Comparison of ENCODE assay signal across 8 mouse cellular contexts in the genomic region with DNA sequence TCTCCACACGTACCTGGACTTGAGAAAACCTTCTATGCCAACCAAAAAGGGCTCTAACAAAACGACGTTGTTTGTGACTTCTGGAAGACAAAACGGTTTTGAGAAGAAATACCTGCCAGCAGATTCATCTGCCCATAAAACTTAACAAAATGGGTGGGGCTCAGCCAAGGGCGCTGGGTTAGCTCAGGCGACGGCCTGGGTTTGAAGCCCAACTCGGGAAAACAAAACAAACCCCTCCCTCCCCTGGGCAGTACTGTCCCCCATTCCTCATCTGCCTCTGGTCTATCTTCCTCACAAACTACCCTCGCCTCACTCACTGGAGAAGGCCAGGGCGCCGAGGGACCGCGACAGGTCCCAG. TPM values are rescaled to one million over a fixed set of nuclear protein-coding genes. Genes with fewer than 3 reads are reported as not detected.
DNase-seq lines count a peak whose midpoint lies in the region; ATAC-seq and TF ChIP-seq lines count a peak whose summit lies in the region.

No protein-coding gene starts in this region.

- H3K4me2 ChIP-seq in lung, embryonic 16.5 days (ENCODE audit: low read depth, low read length), result peak overlapping the region; percentile 77
- H3K4me2 ChIP-seq in embryonic facial prominence, embryonic 14.5 days (ENCODE audit: low read depth, low read length), result peak overlapping the region; percentile 71

- under 1% methylated on average over 13 of the region's 13 CpGs for WGBS in lung, embryonic 16.5 days
- WGBS in embryonic facial prominence, embryonic 14.5 days, result under 1% methylated on average over 13 of the region's 13 CpGs
- 0% methylated on average over 13 of the region's 13 CpGs for WGBS in limb, embryonic 10.5 days
- WGBS in olfactory bulb, adult 2 months, result 1% methylated on average over 13 of the region's 13 CpGs

- no peaks in the 10 kb centered on the region for H3K27me3 ChIP-seq in lung, embryonic 16.5 days (ENCODE audit: control insufficient read depth, insufficient read depth, low read depth, low read length)
- no peaks in the 10 kb centered on the region for H3K27me3 ChIP-seq in embryonic facial prominence, embryonic 14.5 days (replicated peaks; ENCODE audit: control insufficient read depth, insufficient read depth, low read length)
- no peaks in the 10 kb centered on the region for H3K27me3 ChIP-seq in limb, embryonic 10.5 days (ENCODE audit: low read depth, poor library complexity, severe bottlenecking)

- H3K36me3 ChIP-seq in lung, embryonic 16.5 days (ENCODE audit: control insufficient read depth, insufficient read depth, low read length), result no peaks in the 10 kb centered on the region
- H3K36me3 ChIP-seq in embryonic facial prominence, embryonic 14.5 days (ENCODE audit: control insufficient read depth, insufficient read depth, low read length), result no peaks in the 10 kb centered on the region
- peaks cover 17% of the 10 kb centered on the region for H3K36me3 ChIP-seq in limb, embryonic 10.5 days

- peak; percentile 55; the same call in 1 of the 2 replicates for ATAC-seq in lung, embryonic 16.5 days (ENCODE audit: low read depth)
- ATAC-seq in embryonic facial prominence, embryonic 14.5 days (ENCODE audit: low read depth), result no peak
- ATAC-seq in granulocyte monocyte progenitor cell, adult 5-6 weeks (replicated peaks; ENCODE audit: poor library complexity, severe bottlenecking), result no peak
- ATAC-seq in cerebellum, adult (ENCODE audit: insufficient number of reproducible peaks, low FRiP score, low TSS enrichment), result no peak

- H3K9ac ChIP-seq in lung, embryonic 16.5 days (ENCODE audit: low read length), result peak overlapping the region; percentile 84
- H3K9ac ChIP-seq in embryonic facial prominence, embryonic 14.5 days (ENCODE audit: low read depth, low read length), result peak overlapping the region; percentile 71

- H3K4me1 ChIP-seq in lung, embryonic 16.5 days (replicated peaks; ENCODE audit: control insufficient read depth, insufficient read depth, low read length), result peaks cover 16% of the 10 kb centered on the region
- H3K4me1 ChIP-seq in embryonic facial prominence, embryonic 14.5 days (ENCODE audit: control insufficient read depth, insufficient read depth, low read length), result peaks cover 14% of the 10 kb centered on the region
- H3K4me1 ChIP-seq in limb, embryonic 10.5 days, result peaks cover 23% of the 10 kb centered on the region
- peaks cover 5% of the 10 kb centered on the region; the same call in 1 of the 2 replicates for H3K4me1 ChIP-seq in olfactory bulb, adult 2 months (ENCODE audit: control insufficient read depth, insufficient read depth, low read length)

- H3K9me3 ChIP-seq in lung, embryonic 16.5 days (ENCODE audit: control insufficient read depth, low read length), result no peaks in the 10 kb centered on the region
- no peaks in the 10 kb centered on the region for H3K9me3 ChIP-seq in embryonic facial prominence, embryonic 14.5 days (ENCODE audit: control insufficient read depth, low read length)
- H3K9me3 ChIP-seq in limb, embryonic 10.5 days (replicated peaks), result no peaks in the 10 kb centered on the region

- peak overlapping the region; percentile 94 for H3K4me3 ChIP-seq in lung, embryonic 16.5 days (ENCODE audit: low read length)
- peak overlapping the region; percentile 75 for H3K4me3 ChIP-seq in embryonic facial prominence, embryonic 14.5 days (ENCODE audit: low read depth, low read length)
- peak overlapping the region; percentile 88 for H3K4me3 ChIP-seq in limb, embryonic 10.5 days
- H3K4me3 ChIP-seq in olfactory bulb, adult 2 months (ENCODE audit: insufficient read depth, low read depth, low read length), result peak overlapping the region; percentile 75

- TF ChIP-seq POLR2A in olfactory bulb, adult 2 months (IDR thresholded peaks at IDR 0.05; ENCODE audit: insufficient read depth, low read depth, low read length), result no peak

- DNase-seq in lung, postnatal 25 days (ENCODE audit: low spot score), result no peak
- peak; percentile 32 for DNase-seq in embryonic facial prominence, embryonic 14.5 days (ENCODE audit: low spot score)
- no peak for DNase-seq in limb, embryonic 10.5 days (ENCODE audit: low spot score)
- DNase-seq in ovary, postnatal 10 days (ENCODE audit: low spot score), result no peak

- peak overlapping the region; percentile 80 for H3K27ac ChIP-seq in lung, embryonic 16.5 days (ENCODE audit: low read length)
- no peak overlapping the region for H3K27ac ChIP-seq in embryonic facial prominence, embryonic 14.5 days (replicated peaks; ENCODE audit: low read depth, low read length)
- H3K27ac ChIP-seq in limb, embryonic 10.5 days, result peak overlapping the region; percentile 94
- no peak overlapping the region for H3K27ac ChIP-seq in olfactory bulb, adult 2 months (ENCODE audit: insufficient read depth, low read depth, low read length)

- TF ChIP-seq CTCF in olfactory bulb, adult 2 months (IDR thresholded peaks at IDR 0.05; ENCODE audit: insufficient read depth, low read depth, low read length), result no peak

RNA-seq across cellular contexts. Expression of a gene that starts 0.3 kb away (rescaled TPM):
- 81.3 and 93.7 TPM in 2 replicates for polyA plus RNA-seq in lung, embryonic 16.5 days (2015; fragmentation: Nextera tagmentation; extraction: Ambion mirVana)
- polyA plus RNA-seq in embryonic facial prominence, embryonic 14.5 days (2014; fragmentation: Nextera tagmentation; extraction: Ambion mirVana), result 47.5 and 56.6 TPM in 2 replicates
- polyA plus RNA-seq in limb, embryonic 10.5 days (2016; fragmentation: Nextera tagmentation; extraction: Ambion mirVana), result 57.9 and 67.9 TPM in 2 replicates
- not detected in 2 replicates for polyA plus RNA-seq in olfactory bulb, adult 2 months (2012; ENCODE audit: insufficient read depth, insufficient read length, low replicate concordance, missing spikeins)
- total RNA-seq in granulocyte monocyte progenitor cell, adult 5-6 weeks (2014; fragmentation: Nextera tagmentation), result 11.5 and 17.2 TPM in 2 replicates
- total RNA-seq in granulocyte monocyte progenitor cell, adult 5-6 weeks (2017), result 95.4 and 98.2 TPM in 2 replicates

RNA-seq across cellular contexts. Expression of a gene that starts 0.4 kb away (rescaled TPM):
- polyA plus RNA-seq in lung, embryonic 16.5 days (2015; fragmentation: Nextera tagmentation; extraction: Ambion mirVana), result 27.8 and 29.1 TPM in 2 replicates
- polyA plus RNA-seq in embryonic facial prominence, embryonic 14.5 days (2014; fragmentation: Nextera tagmentation; extraction: Ambion mirVana), result 15.3 and 17.9 TPM in 2 replicates
- polyA plus RNA-seq in limb, embryonic 10.5 days (2016; fragmentation: Nextera tagmentation; extraction: Ambion mirVana), result 35.4 and 38.7 TPM in 2 replicates
- polyA plus RNA-seq in olfactory bulb, adult 2 months (2012; ENCODE audit: insufficient read depth, insufficient read length, low replicate concordance, missing spikeins), result not detected in 2 replicates
- total RNA-seq in granulocyte monocyte progenitor cell, adult 5-6 weeks (2014; fragmentation: Nextera tagmentation), result 12.2 and 19.0 TPM in 2 replicates
- 17.7 and 19.9 TPM in 2 replicates for total RNA-seq in granulocyte monocyte progenitor cell, adult 5-6 weeks (2017)

RNA-seq across cellular contexts. Expression of a gene that starts 44.8 kb away (rescaled TPM):
- polyA plus RNA-seq in lung, embryonic 16.5 days (2015; fragmentation: Nextera tagmentation; extraction: Ambion mirVana), result 41.4 and 41.6 TPM in 2 replicates
- 39.4 and 40.4 TPM in 2 replicates for polyA plus RNA-seq in embryonic facial prominence, embryonic 14.5 days (2014; fragmentation: Nextera tagmentation; extraction: Ambion mirVana)
- 53.1 and 56.5 TPM in 2 replicates for polyA plus RNA-seq in limb, embryonic 10.5 days (2016; fragmentation: Nextera tagmentation; extraction: Ambion mirVana)
- not detected in 2 replicates for polyA plus RNA-seq in olfactory bulb, adult 2 months (2012; ENCODE audit: insufficient read depth, insufficient read length, low replicate concordance, missing spikeins)
- total RNA-seq in granulocyte monocyte progenitor cell, adult 5-6 weeks (2014; fragmentation: Nextera tagmentation), result 30.0 and 30.7 TPM in 2 replicates
- total RNA-seq in granulocyte monocyte progenitor cell, adult 5-6 weeks (2017), result 22.1 and 23.6 TPM in 2 replicates

RNA-seq across cellular contexts. Expression of a gene that starts 57.0 kb away (rescaled TPM):
- 35.4 and 39.9 TPM in 2 replicates for polyA plus RNA-seq in lung, embryonic 16.5 days (2015; fragmentation: Nextera tagmentation; extraction: Ambion mirVana)
- 23.2 and 26.2 TPM in 2 replicates for polyA plus RNA-seq in embryonic facial prominence, embryonic 14.5 days (2014; fragmentation: Nextera tagmentation; extraction: Ambion mirVana)
- 55.9 and 65.4 TPM in 2 replicates for polyA plus RNA-seq in limb, embryonic 10.5 days (2016; fragmentation: Nextera tagmentation; extraction: Ambion mirVana)
- polyA plus RNA-seq in olfactory bulb, adult 2 months (2012; ENCODE audit: insufficient read depth, insufficient read length, low replicate concordance, missing spikeins), result not detected in 2 replicates
- total RNA-seq in granulocyte monocyte progenitor cell, adult 5-6 weeks (2014; fragmentation: Nextera tagmentation), result 45.2 and 49.5 TPM in 2 replicates
- total RNA-seq in granulocyte monocyte progenitor cell, adult 5-6 weeks (2017), result 33.3 and 38.8 TPM in 2 replicates

Comparison
In these comparisons a context has a peak if more than half of its experiments do, and no peak if none do; other contexts are left out.
1. H3K27ac ChIP-seq: peak in lung, embryonic 16.5 days (single experiment) and limb, embryonic 10.5 days (single experiment); none in embryonic facial prominence, embryonic 14.5 days (single experiment) and olfactory bulb, adult 2 months (single experiment).
2. RNA of a gene that starts 0.4 kb away (polyA plus RNA-seq): 35.4 to 38.7 TPM in limb, embryonic 10.5 days, 27.8 to 29.1 TPM in lung, embryonic 16.5 days and 15.3 to 17.9 TPM in embryonic facial prominence, embryonic 14.5 days; not detected in olfactory bulb, adult 2 months; every median in the first group is over 10 times any median in the second.
3. RNA of a gene that starts 44.8 kb away (polyA plus RNA-seq): 53.1 to 56.5 TPM in limb, embryonic 10.5 days, 41.4 to 41.6 TPM in lung, embryonic 16.5 days and 39.4 to 40.4 TPM in embryonic facial prominence, embryonic 14.5 days; not detected in olfactory bulb, adult 2 months; every median in the first group is over 10 times any median in the second.
4. Peak in every context shown above with its lines, with median percentiles within 50 percentile points of each other: H3K4me3 ChIP-seq.